12 mouse cellular contexts compared by ENCODE assay signal in genomic region chr5:64780778-64781177, GRCm38 (mm10). TPM values are rescaled to one million over a fixed set of nuclear protein-coding genes. Genes with fewer than 3 reads are reported as not detected.
DNase-seq lines count a peak whose midpoint lies in the region; ATAC-seq lines count a peak whose summit lies in the region.
"Had no signal": no experiment of that assay in that cellular context is flagged by ENCODE, and none has a peak within 500 bp of the region (broad histone marks: within the 10 kb centered on the region; RNA-seq: fewer than 3 reads in every experiment).

No protein-coding gene starts in this region.

- no peak overlapping the region for H3K27ac ChIP-seq in forebrain, embryonic 11.5 days (ENCODE audit: low read depth, low read length)
- no peak overlapping the region for H3K27ac ChIP-seq in forebrain, embryonic 13.5 days
- H3K27ac ChIP-seq: limb, embryonic 12.5 days had no signal

- H3K4me1 ChIP-seq in forebrain, embryonic 11.5 days (replicated peaks; ENCODE audit: control insufficient read depth, insufficient read depth, low read length) = no peaks in the 10 kb centered on the region
- H3K4me1 ChIP-seq in forebrain, embryonic 13.5 days = no peaks in the 10 kb centered on the region
- H3K4me1 ChIP-seq: limb, embryonic 12.5 days had no signal

- H3K27me3 ChIP-seq in forebrain, embryonic 11.5 days (ENCODE audit: control insufficient read depth, insufficient read depth, low read length) = no peaks in the 10 kb centered on the region
- no peaks in the 10 kb centered on the region for H3K27me3 ChIP-seq in forebrain, embryonic 13.5 days
- H3K27me3 ChIP-seq: limb, embryonic 12.5 days had no signal

- H3K9me3 ChIP-seq in forebrain, embryonic 11.5 days (ENCODE audit: control insufficient read depth, low read length) = no peaks in the 10 kb centered on the region
- no peaks in the 10 kb centered on the region for H3K9me3 ChIP-seq in forebrain, embryonic 13.5 days (replicated peaks)
- H3K9me3 ChIP-seq: limb, embryonic 12.5 days had no signal

- WGBS in forebrain, embryonic 11.5 days = 75% methylated on average over 7 of the region's 7 CpGs
- WGBS in forebrain, embryonic 13.5 days = 81% methylated on average over 7 of the region's 7 CpGs

- no peak overlapping the region for H3K4me3 ChIP-seq in forebrain, embryonic 11.5 days (ENCODE audit: low read depth, low read length)
- no peak overlapping the region for H3K4me3 ChIP-seq in forebrain, embryonic 13.5 days
- H3K4me3 ChIP-seq: limb, embryonic 12.5 days had no signal

- no peak overlapping the region for H3K9ac ChIP-seq in forebrain, embryonic 11.5 days (ENCODE audit: low read length)
- no peak overlapping the region for H3K9ac ChIP-seq in forebrain, embryonic 13.5 days
- H3K9ac ChIP-seq: limb, embryonic 12.5 days had no signal

- DNase-seq in forebrain, embryonic 11.5 days (ENCODE audit: low spot score) = peak; percentile 49
- DNase-seq in lung, postnatal 14 days = peak; percentile 16
- DNase-seq in spleen, postnatal 36 days (ENCODE audit: low spot score in 2 of 2) = peak; percentile 78 to 80
- no peak for DNase-seq in embryo, embryonic 11 days
- no peak for DNase-seq in cerebellum, adult 9-10 months
- no peak for DNase-seq in left cerebral cortex, adult 11 months (ENCODE audit: low spot score)
- DNase-seq: gastrocnemius, postnatal 10 days; heart, postnatal 4 days; kidney, postnatal 10 days had no signal

- ATAC-seq in forebrain, embryonic 11.5 days (replicated peaks; ENCODE audit: low FRiP score) = no peak
- no peak for ATAC-seq in forebrain, embryonic 13.5 days
- peak; percentile 95 for ATAC-seq in activated CD4-positive, CD25-positive, alpha-beta regulatory T cell, adult 4 months

- H3K4me2 ChIP-seq in forebrain, embryonic 11.5 days (ENCODE audit: low read depth, low read length, severe bottlenecking) = no peak overlapping the region
- no peak overlapping the region for H3K4me2 ChIP-seq in forebrain, embryonic 13.5 days
- H3K4me2 ChIP-seq: limb, embryonic 12.5 days had no signal

- no peaks in the 10 kb centered on the region for H3K36me3 ChIP-seq in forebrain, embryonic 11.5 days (ENCODE audit: control insufficient read depth, insufficient read depth, low read length)
- H3K36me3 ChIP-seq in forebrain, embryonic 13.5 days (ENCODE audit: poor library complexity, severe bottlenecking) = no peaks in the 10 kb centered on the region
- H3K36me3 ChIP-seq: limb, embryonic 12.5 days had no signal

RNA-seq across cellular contexts. Expression of gene Klf3, which starts 22.4 kb away (rescaled TPM):
- polyA plus RNA-seq in forebrain, embryonic 11.5 days (2014; fragmentation: Nextera tagmentation; extraction: Ambion mirVana) = 39.4 and 40.9 TPM in 2 replicates
- 24.0 and 25.1 TPM in 2 replicates for polyA plus RNA-seq in forebrain, embryonic 13.5 days (2015; fragmentation: Nextera tagmentation; extraction: Ambion mirVana)
- polyA plus RNA-seq in activated CD4-positive, CD25-positive, alpha-beta regulatory T cell, adult 4 months (2017; shearing (Covaris generic)) = 10 to 100 TPM; 64.9 to 76.7 TPM

Comparison
In these comparisons a context has a peak if more than half of its experiments do, and no peak if none do; other contexts are left out.
1. DNase-seq: peak in forebrain, embryonic 11.5 days (single experiment), lung, postnatal 14 days (single experiment) and spleen, postnatal 36 days (2 of 2); none in embryo, embryonic 11 days (single experiment), cerebellum, adult 9-10 months (single experiment) and left cerebral cortex, adult 11 months (single experiment).